Mouse (Mus musculus) limb, embryonic 14.5 days (tissue): ENCODE data around the gene Rpl7a. TPM values are rescaled to one million over a fixed set of nuclear protein-coding genes. Genes with fewer than 3 reads are reported as not detected.

ENCODE experiments used
- ATAC-seq: fragments of 200-750 bp; cut with Nextera tagmentation; 2 replicates; pipeline ENCODE4 v1.8.0; 2017; ENCODE audit warnings: low read depth, moderate number of reproducible peaks, moderate TSS enrichment; ENCODE audit not compliant: low FRiP score
- DNase-seq: peaks from one replicate; pipeline ENCODE4 v3.0.0-alpha.2; 2015; ENCODE audit warnings: low spot score
- H3K27ac ChIP-seq: fragments of 300-500 bp; sonication (generic); replicated peaks from 2 replicates; pipeline ENCODE4 v1.5.1; 2014; ENCODE audit warnings: low read depth, mild to moderate bottlenecking, low read length, moderate library complexity, mixed read lengths
- H3K27me3 ChIP-seq: fragments of 300-500 bp; sonication (generic); 2 replicates; pipeline ENCODE4 v1.6.1; 2014; ENCODE audit warnings: low read length, mixed read lengths; ENCODE audit not compliant: control insufficient read depth, insufficient read depth
- H3K36me3 ChIP-seq: fragments of 300-500 bp; sonication (generic); 2 replicates; pipeline ENCODE4 v1.6.1; 2014; ENCODE audit warnings: mild to moderate bottlenecking, low read length, moderate library complexity, mixed read lengths; ENCODE audit not compliant: control insufficient read depth, insufficient read depth
- H3K4me1 ChIP-seq: fragments of 300-500 bp; sonication (generic); 2 replicates; pipeline ENCODE4 v1.6.1; 2014; ENCODE audit warnings: antibody characterized with exemption, low read length, mixed read lengths; ENCODE audit not compliant: control insufficient read depth, insufficient read depth
- H3K4me2 ChIP-seq: fragments of 300-500 bp; sonication (generic); replicated peaks from 2 replicates; pipeline ENCODE4 v1.6.1; 2014; ENCODE audit warnings: low read depth, mild to moderate bottlenecking, low read length, moderate library complexity; ENCODE audit not compliant: severe bottlenecking
- H3K4me3 ChIP-seq: fragments of 300-500 bp; sonication (generic); replicated peaks from 2 replicates; pipeline ENCODE4 v1.5.1; 2014; ENCODE audit warnings: low read length
- H3K9ac ChIP-seq: fragments of 300-500 bp; sonication (generic); 2 replicates; pipeline ENCODE4 v1.6.1; 2014; ENCODE audit warnings: mild to moderate bottlenecking, low read depth, low read length, moderate library complexity; ENCODE audit not compliant: severe bottlenecking
- H3K9me3 ChIP-seq: fragments of 300-500 bp; sonication (generic); 2 replicates; pipeline ENCODE4 v1.6.1; 2016; ENCODE audit warnings: low read length; ENCODE audit not compliant: control insufficient read depth
- POLR2A ChIP-seq: fragments of 200-500 bp; IDR thresholded peaks from 2 replicates; pipeline ENCODE4 v1.8.0; 2012; ENCODE audit warnings: inconsistent platforms, mild to moderate bottlenecking, moderate library complexity, borderline replicate concordance; ENCODE audit not compliant: insufficient read depth, insufficient read length; ENCODE audit errors: extremely low read depth
- WGBS: fragments of 180-500 bp; shearing (Covaris S2); extraction: QIAGEN DNeasy Blood & Tissue Kit; methylation state at CpG from one replicate; pipeline ENCODE4 v1.1.7; 2014; 5-methylcytosine and 5-hydroxymethylcytosine counted together
- polyA plus RNA-seq, 2 experiments: library from polyadenylated mRNA; depleted of rRNA in 1 of 2; stranded (reverse) in 1 of 2; unstranded in 1 of 2; fragments of >200 nt; fragmentation: Nextera tagmentation in 1 of 2; extraction: Ambion mirVana in 1 of 2; gene quantifications; 2 replicates each; pipeline versions ENCODE4 v1.2.1 to v1.2.3; 2012 to 2014

The Rpl7a gene
- polyA plus RNA-seq, 2 experiments, result 758 to 2,054 TPM

GRCm38 (mm10) chr2:26910994-26911765 is 616 bp downstream of the Rpl7a start:
- H3K27me3 ChIP-seq, result no peaks in the 10 kb centered on the region
- ATAC-seq (peak; percentile 25; the same call in 1 of the 2 replicates), DNase-seq (peak; percentile 55)
- 2% methylated on average over 36 of the region's 37 CpGs for WGBS
- peaks cover 29% of the 10 kb centered on the region for H3K4me1 ChIP-seq
- peaks cover 57% of the 10 kb centered on the region for H3K36me3 ChIP-seq
- H3K4me2 ChIP-seq, result peak overlapping the region; percentile 97
- H3K27ac ChIP-seq, result peak overlapping the region; percentile 94
- no peak for TF ChIP-seq POLR2A
- peak overlapping the region; percentile 95 for H3K9ac ChIP-seq
- H3K9me3 ChIP-seq, result no peaks in the 10 kb centered on the region
- peak overlapping the region; percentile 83 for H3K4me3 ChIP-seq

- Histone ChIP-seq H3K36me3 (peaks cover 46% of the 10 kb centered on the region), H3K4me3 (peak overlapping the region; percentile 83), H3K9ac (peak overlapping the region; percentile 95), H3K4me1 (peaks cover 37% of the 10 kb centered on the region), H3K27ac (no peak overlapping the region), H3K27me3 (no peaks in the 10 kb centered on the region), H3K4me2 (peak overlapping the region; percentile 97), H3K9me3 (no peaks in the 10 kb centered on the region)
- ATAC-seq (no peak), DNase-seq (no peak)
- TF ChIP-seq POLR2A, result no peak
- WGBS, result 64% methylated on average over 5 of the region's 5 CpGs
Measured at GRCm38 (mm10) chr2:26912253-26912770, 1.7 kb downstream of the Rpl7a start.

DNA sequence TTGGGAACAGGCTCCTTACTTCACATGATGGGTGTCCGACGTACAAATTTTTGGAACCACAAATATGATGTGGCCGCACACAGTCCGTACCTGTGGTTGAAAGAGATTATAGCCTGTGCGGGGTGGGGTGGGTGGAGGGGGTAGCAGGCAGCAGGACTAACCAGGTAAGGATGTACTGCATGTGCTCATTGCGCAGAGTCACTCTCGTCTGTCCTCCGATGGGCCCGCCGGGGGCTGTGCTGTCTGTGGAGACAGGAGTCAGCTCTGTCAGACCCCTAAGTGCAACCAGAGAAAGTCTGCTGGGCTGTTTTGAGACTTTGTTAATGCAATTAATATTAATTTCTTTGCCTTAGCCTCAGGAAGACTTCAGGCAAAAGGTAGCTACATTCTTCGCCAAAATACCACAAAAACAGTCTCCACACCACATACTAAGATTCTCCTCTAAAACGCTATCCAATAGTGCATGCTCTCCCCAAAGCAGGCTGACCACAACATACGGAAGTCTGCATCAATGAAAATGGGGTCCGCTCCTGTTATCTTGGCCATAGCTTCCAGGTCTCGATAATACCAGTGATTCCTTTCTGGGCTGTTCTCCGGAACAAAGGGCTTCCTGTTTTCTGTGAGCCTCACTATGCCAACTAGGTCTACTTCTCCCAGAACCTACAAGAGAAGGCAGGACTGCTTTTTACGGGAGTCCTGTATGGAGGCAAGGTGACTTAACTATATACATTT is 3.0 kb downstream of the Rpl7a start:
- no peak for TF ChIP-seq POLR2A
- H3K27me3 ChIP-seq, result no peaks in the 10 kb centered on the region
- ATAC-seq, result no peak
- H3K36me3 ChIP-seq, result peaks cover 42% of the 10 kb centered on the region
- H3K9ac ChIP-seq, result no peak overlapping the region
- H3K4me3 ChIP-seq, result no peak overlapping the region
- H3K9me3 ChIP-seq, result no peaks in the 10 kb centered on the region
- 79% methylated on average over 17 of the region's 17 CpGs for WGBS
- H3K4me1 ChIP-seq, result peaks cover 39% of the 10 kb centered on the region
- H3K4me2 ChIP-seq, result no peak overlapping the region
- H3K27ac ChIP-seq, result 0 out of 2 replicates have a peak overlapping the region, but pooled peaks have one; percentile 5
- no peak for DNase-seq

DNA sequence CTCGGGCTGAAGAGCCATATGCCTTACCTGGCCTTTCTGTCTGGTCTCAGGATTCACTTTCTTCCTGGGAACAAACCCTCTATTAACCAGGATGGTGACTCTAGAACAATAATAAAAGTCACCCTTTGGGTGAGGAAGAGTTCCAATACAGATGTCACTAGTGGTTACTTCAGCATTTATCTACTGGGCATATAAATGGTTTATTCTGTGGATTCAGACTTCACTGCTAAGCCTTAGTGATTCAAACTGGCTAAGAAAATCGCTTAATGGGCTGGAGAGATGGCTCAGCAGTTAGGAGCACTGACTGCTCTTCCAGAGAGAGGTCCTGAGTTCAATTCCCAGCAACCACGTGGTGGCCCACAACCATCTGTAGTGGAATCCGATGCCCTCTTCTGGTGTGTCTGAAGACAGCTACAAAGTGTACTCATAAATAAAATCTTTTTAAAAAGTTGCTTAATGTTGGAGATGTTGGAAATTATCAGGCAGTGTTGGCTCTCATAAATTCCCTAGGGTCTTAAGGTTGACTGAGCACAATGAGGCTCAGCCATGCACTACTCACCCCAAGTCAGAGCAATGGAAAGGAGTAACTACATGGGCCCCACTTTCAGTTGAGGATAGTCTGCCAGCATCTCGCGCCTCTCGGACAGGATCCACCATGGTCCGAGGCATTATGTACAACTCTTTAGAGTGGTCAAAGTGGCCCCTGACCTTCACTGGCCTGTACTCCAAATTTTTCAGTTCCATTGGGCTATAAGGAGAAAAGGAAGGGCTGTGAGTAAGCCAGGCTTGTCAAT is 3.8 kb downstream of the Rpl7a start:
- ATAC-seq (no peak), DNase-seq (no peak)
- WGBS, result 65% methylated on average over 8 of the region's 8 CpGs
- Histone ChIP-seq H3K9ac (no peak overlapping the region), H3K4me1 (peaks cover 31% of the 10 kb centered on the region), H3K4me2 (no peak overlapping the region), H3K27ac (no peak overlapping the region), H3K4me3 (no peak overlapping the region), H3K9me3 (no peaks in the 10 kb centered on the region), H3K36me3 (peaks cover 50% of the 10 kb centered on the region), H3K27me3 (no peaks in the 10 kb centered on the region)
- TF ChIP-seq POLR2A, result no peak
